Mouse (Mus musculus) midbrain, embryonic 11.5 days (tissue): ENCODE measurements around the gene Cldn4. TPM values are rescaled to one million over a fixed set of nuclear protein-coding genes. Genes with fewer than 3 reads are reported as not detected.
"Not testable (repeated sequence)": the region's sequence is repeated elsewhere in the genome, so short reads cannot be mapped to it uniquely, and the experiment has no call there.

ENCODE experiments used
- ATAC-seq: fragments of 200-750 bp; cut with Nextera tagmentation; 2 replicates; pipeline ENCODE4 v1.8.0; 2017; ENCODE audit warnings: moderate TSS enrichment, moderate library complexity; ENCODE audit not compliant: low FRiP score
- DNase-seq: peaks from one replicate; pipeline ENCODE4 v3.0.0; 2015; ENCODE audit warnings: low spot score; ENCODE audit errors: missing footprints
- H3K27ac ChIP-seq: fragments of 300-500 bp; sonication (generic); 2 replicates; pipeline ENCODE4 v1.5.1; 2014; ENCODE audit warnings: low read depth, low read length
- H3K27me3 ChIP-seq: fragments of 300-500 bp; sonication (generic); 2 replicates; pipeline ENCODE4 v1.6.1; 2014; ENCODE audit warnings: mild to moderate bottlenecking, low read length, moderate library complexity, mixed read lengths; ENCODE audit not compliant: control insufficient read depth, insufficient read depth
- H3K36me3 ChIP-seq: fragments of 300-500 bp; sonication (generic); 2 replicates; pipeline ENCODE4 v1.6.1; 2014; ENCODE audit warnings: mild to moderate bottlenecking, low read length, moderate library complexity, mixed read lengths; ENCODE audit not compliant: control insufficient read depth, insufficient read depth
- H3K4me1 ChIP-seq: fragments of 300-500 bp; sonication (generic); 2 replicates; pipeline ENCODE4 v1.6.1; 2014; ENCODE audit warnings: low read length; ENCODE audit not compliant: control insufficient read depth, insufficient read depth
- H3K4me2 ChIP-seq: fragments of 300-500 bp; sonication (generic); 2 replicates; pipeline ENCODE4 v1.6.1; 2014; ENCODE audit warnings: mild to moderate bottlenecking, moderate library complexity
- H3K4me3 ChIP-seq: fragments of 300-500 bp; sonication (generic); 2 replicates; pipeline ENCODE4 v1.5.1; 2014; ENCODE audit warnings: low read depth, low read length
- H3K9ac ChIP-seq: fragments of 300-500 bp; sonication (generic); 2 replicates; pipeline ENCODE4 v1.6.1; 2014; ENCODE audit warnings: low read length
- H3K9me3 ChIP-seq: fragments of 300-500 bp; sonication (generic); 2 replicates; pipeline ENCODE4 v1.6.1; 2016; ENCODE audit warnings: low read length; ENCODE audit not compliant: control insufficient read depth
- WGBS: fragments of 180-500 bp; shearing (Covaris S2); extraction: QIAGEN DNeasy Blood & Tissue Kit; methylation state at CpG from one replicate; pipeline ENCODE4 v1.1.7; 2014; 5-methylcytosine and 5-hydroxymethylcytosine counted together
- polyA plus RNA-seq: library from polyadenylated mRNA; unstranded; fragments of >200 nt; fragmentation: Nextera tagmentation; extraction: Ambion mirVana; gene quantifications from 2 replicates; pipeline ENCODE4 v1.2.1, GENCODE M21; 2014

Gene Cldn4
- polyA plus RNA-seq, 1 experiment from 2014 or later = 2.5 TPM

- not testable (repeated sequence) for H3K27ac ChIP-seq, H3K4me2 ChIP-seq, H3K9ac ChIP-seq, H3K4me3 ChIP-seq, H3K4me1 ChIP-seq, H3K36me3 ChIP-seq, DNase-seq, H3K27me3 ChIP-seq, ATAC-seq, H3K9me3 ChIP-seq
- WGBS = 88% methylated on average over 3 of the region's 7 CpGs
Measured at GRCm38 (mm10) chr5:134939554-134939953, 7.2 kb downstream of the Cldn4 start.

GRCm38 (mm10) chr5:134939069-134939468 lies 7.7 kb downstream of the Cldn4 start:
- Histone ChIP-seq H3K4me1 (no peaks in the 10 kb centered on the region), H3K9me3 (no peaks in the 10 kb centered on the region)
- WGBS = 63% methylated on average over 3 of the region's 3 CpGs

GRCm38 (mm10) chr5:134936626-134937185 lies 10.0 kb downstream of the Cldn4 start:
- 87% methylated on average over 6 of the region's 6 CpGs for WGBS
- Histone ChIP-seq H3K36me3 (no peaks in the 10 kb centered on the region), H3K4me3 (no peak overlapping the region), H3K27ac (no peak overlapping the region), H3K9ac (no peak overlapping the region), H3K27me3 (no peaks in the 10 kb centered on the region), H3K9me3 (no peaks in the 10 kb centered on the region), H3K4me1 (peaks cover 4% of the 10 kb centered on the region), H3K4me2 (no peak overlapping the region)
- ATAC-seq (no peak), DNase-seq (no peak)

More at GRCm38 (mm10) chr5:134939069-134939468, 7.7 kb downstream of the Cldn4 start:
- no peak overlapping the region for H3K9ac ChIP-seq
- H3K27ac ChIP-seq = no peak overlapping the region
- H3K36me3 ChIP-seq = no peaks in the 10 kb centered on the region
- DNase-seq (no peak), ATAC-seq (no peak)
- no peaks in the 10 kb centered on the region for H3K27me3 ChIP-seq
- no peak overlapping the region for H3K4me2 ChIP-seq
- H3K4me3 ChIP-seq = no peak overlapping the region

- DNase-seq (no peak), ATAC-seq (no peak)
- WGBS = 95% methylated on average over 6 of the region's 6 CpGs
Measured at GRCm38 (mm10) chr5:134936051-134936450, 10.7 kb downstream of the Cldn4 start.

GRCm38 (mm10) chr5:134934666-134935065 lies 12.1 kb downstream of the Cldn4 start:
- Histone ChIP-seq H3K27me3 (no peaks in the 10 kb centered on the region), H3K9ac (no peak overlapping the region), H3K4me1 (peaks cover 4% of the 10 kb centered on the region), H3K36me3 (no peaks in the 10 kb centered on the region), H3K4me3 (no peak overlapping the region), H3K4me2 (no peak overlapping the region), H3K9me3 (no peaks in the 10 kb centered on the region), H3K27ac (no peak overlapping the region)
- DNase-seq (no peak), ATAC-seq (no peak)
- 95% methylated on average over 3 of the region's 3 CpGs for WGBS

More at GRCm38 (mm10) chr5:134936051-134936450, 10.7 kb downstream of the Cldn4 start:
- H3K36me3 ChIP-seq = no peaks in the 10 kb centered on the region
- no peak overlapping the region for H3K4me2 ChIP-seq
- H3K4me1 ChIP-seq = peaks cover 4% of the 10 kb centered on the region
- no peaks in the 10 kb centered on the region for H3K9me3 ChIP-seq
- no peaks in the 10 kb centered on the region for H3K27me3 ChIP-seq
- H3K27ac ChIP-seq = no peak overlapping the region
- no peak overlapping the region for H3K4me3 ChIP-seq
- H3K9ac ChIP-seq = no peak overlapping the region

- H3K9ac ChIP-seq, H3K4me1 ChIP-seq, H3K4me2 ChIP-seq, H3K9me3 ChIP-seq, ATAC-seq, H3K36me3 ChIP-seq, H3K4me3 ChIP-seq, DNase-seq, H3K27me3 ChIP-seq, H3K27ac ChIP-seq: not testable (repeated sequence)
- 81% methylated on average over 5 of the region's 5 CpGs for WGBS
Measured at GRCm38 (mm10) chr5:134933686-134934085, 13.0 kb downstream of the Cldn4 start.

- ATAC-seq = no peak
- Histone ChIP-seq H3K4me1 (peaks cover 4% of the 10 kb centered on the region), H3K4me3 (no peak overlapping the region), H3K36me3 (no peaks in the 10 kb centered on the region), H3K9me3 (no peaks in the 10 kb centered on the region), H3K4me2 (no peak overlapping the region), H3K27me3 (no peaks in the 10 kb centered on the region), H3K9ac (no peak overlapping the region), H3K27ac (no peak overlapping the region)
- no peak for DNase-seq
- WGBS = 93% methylated on average over 8 of the region's 8 CpGs
Measured at GRCm38 (mm10) chr5:134933281-134933680, 13.5 kb downstream of the Cldn4 start.

GRCm38 (mm10) chr5:134932903-134933276 lies 13.8 kb downstream of the Cldn4 start:
- no peaks in the 10 kb centered on the region for H3K27me3 ChIP-seq
- no peak overlapping the region for H3K27ac ChIP-seq
- no peaks in the 10 kb centered on the region for H3K9me3 ChIP-seq
- DNase-seq = no peak
- no peaks in the 10 kb centered on the region for H3K36me3 ChIP-seq
- peak overlapping the region; percentile 74 for H3K9ac ChIP-seq
- peak overlapping the region; percentile 54 for H3K4me3 ChIP-seq
- H3K4me2 ChIP-seq = peak overlapping the region; percentile 94
- ATAC-seq = peak; percentile 22
- H3K4me1 ChIP-seq = peaks cover 4% of the 10 kb centered on the region
- 47% methylated on average over 9 of the region's 9 CpGs for WGBS

GRCm38 (mm10) chr5:134932179-134932902 lies 14.4 kb downstream of the Cldn4 start, which contains the start of gene Mettl27:
Gene Mettl27 (plus strand): TSS chr5:134932368.
- Histone ChIP-seq H3K4me2 (peak within 1 kb of the TSS; percentile 94), H3K27me3 (no peaks in the 10 kb centered on the region), H3K4me3 (peak within 1 kb of the TSS; percentile 54), H3K27ac (no peak within 1 kb of the TSS), H3K4me1 (peaks cover 4% of the 10 kb centered on the region), H3K9ac (peak within 1 kb of the TSS; percentile 74), H3K36me3 (no peaks in the 10 kb centered on the region), H3K9me3 (no peaks in the 10 kb centered on the region)
- DNase-seq (peak; percentile 98), ATAC-seq (peak; percentile 94)
- WGBS = 1% methylated on average over 41 of the region's 41 CpGs
